Mouse (Mus musculus): ENCODE measurements around the gene Hexb. TPM values are rescaled to one million over a fixed set of nuclear protein-coding genes. Genes with fewer than 3 reads are reported as not detected.
"Not testable (repeated sequence)": the region's sequence is repeated elsewhere in the genome, so short reads cannot be mapped to it uniquely, and the experiment has no call there.

Hexb gene
- total RNA-seq, 2 experiments from 2014 or later = 12.8 to 13.0 TPM

DNA sequence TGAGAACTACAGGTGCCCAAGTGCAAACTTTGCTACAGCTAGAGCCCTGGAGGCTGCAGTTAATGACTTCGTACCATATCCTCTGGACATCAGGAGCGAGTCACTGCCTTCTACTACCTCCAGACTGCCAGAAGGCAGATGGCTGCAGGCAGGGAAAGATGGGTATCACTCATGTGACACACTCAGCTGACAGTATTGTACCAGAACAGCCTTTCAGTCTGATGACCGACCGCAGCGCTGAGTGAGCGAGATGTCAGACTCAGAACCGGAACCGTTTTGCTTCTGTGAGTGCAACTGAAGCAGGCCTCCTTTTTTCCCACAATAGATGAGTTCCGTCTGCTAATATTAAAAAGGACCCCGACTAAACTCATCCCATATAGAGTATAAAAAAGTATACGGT lies 5.5 kb downstream of the Hexb start:
- intact Hi-C loops (cut with DNase I; ENCODE audit: low total_unique reads) = no loop called here
- DNase-seq = no peak

DNA sequence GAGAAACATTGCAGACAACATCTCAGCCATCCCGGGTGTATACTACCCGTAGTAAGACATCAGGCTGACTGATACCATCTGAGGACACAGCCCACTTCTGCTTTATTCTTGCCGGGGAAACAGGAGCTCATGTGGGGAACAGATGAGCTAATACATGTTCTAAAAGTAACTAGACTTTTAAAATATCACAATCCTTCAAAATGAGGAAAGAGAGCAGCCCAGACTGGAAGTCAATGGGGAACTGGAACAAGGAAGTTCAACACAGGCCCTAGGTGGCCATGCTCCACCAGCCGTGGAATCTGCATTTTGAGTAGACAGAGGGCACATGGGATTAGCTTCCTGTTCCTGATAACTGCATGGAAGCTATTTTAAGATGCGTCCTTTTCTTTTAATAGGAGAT lies 10.5 kb downstream of the Hexb start:
- no peak for DNase-seq
- intact Hi-C loops (cut with DNase I; ENCODE audit: low total_unique reads) = no loop called here

DNA sequence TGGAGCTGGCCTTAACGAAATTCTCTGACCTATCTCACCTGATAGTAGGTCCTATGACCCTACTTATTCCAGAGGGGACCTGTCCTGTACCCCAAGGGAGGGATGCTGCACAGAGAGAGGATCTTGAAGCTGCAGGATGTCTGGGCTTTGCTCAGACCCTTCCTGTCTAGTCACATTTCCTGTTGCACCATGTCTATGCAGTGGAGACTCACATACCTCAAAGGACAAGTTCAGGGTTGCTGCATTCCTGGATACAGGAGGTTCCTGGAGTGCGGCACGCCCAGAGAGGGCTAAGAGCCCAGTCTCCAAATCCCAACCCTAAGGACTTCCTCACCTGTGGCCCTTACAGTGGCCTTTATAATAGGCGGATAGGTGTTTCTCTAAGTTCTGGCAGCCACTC lies 11.8 kb downstream of the Hexb start:
- intact Hi-C loops (cut with DNase I; ENCODE audit: low total_unique reads) = no loop called here
- DNase-seq = no peak

DNA sequence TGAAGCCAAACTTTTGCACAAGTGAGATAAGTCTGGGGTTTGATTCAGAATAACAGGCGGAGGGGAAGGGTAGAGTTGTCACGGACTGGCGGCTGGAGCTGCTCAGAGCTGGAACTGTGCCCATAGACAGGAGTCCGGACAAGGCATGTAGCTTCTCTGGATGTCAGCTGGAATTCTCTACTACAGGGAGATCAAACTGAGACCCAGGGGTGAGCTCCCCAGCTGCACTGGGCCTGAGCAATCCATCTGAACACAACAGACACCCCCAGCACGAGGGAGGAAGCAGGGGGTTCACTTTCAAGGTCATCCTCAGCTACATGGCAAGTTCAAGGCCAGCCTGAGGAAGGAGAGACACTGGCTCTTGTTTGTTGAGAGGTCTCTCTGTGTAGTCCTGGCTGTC lies 13.5 kb downstream of the Hexb start:
- DNase-seq = no peak

DNA sequence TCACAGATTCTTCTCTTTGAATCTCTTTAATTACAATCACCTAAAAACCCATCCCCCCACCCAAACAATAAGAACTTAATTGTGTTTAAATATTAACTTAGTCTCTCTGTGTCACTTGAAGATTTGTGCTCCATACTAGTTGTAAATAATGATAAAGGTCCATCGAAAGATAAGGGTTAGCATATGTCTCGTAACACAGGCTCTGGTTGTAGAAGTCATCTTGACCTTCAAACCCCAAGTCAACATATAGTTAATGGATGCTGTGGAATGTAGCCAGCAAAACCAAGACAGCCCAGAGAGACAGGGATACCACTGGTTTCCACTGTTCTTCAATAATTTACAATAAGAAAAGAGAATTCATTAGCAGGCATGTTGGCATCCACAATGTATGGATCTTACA lies 14.0 kb downstream of the Hexb start:
- no peak for DNase-seq
- intact Hi-C loops (cut with DNase I; ENCODE audit: low total_unique reads) = no loop called here

More for the DNA sequence above, 13.5 kb downstream of the Hexb start:
- intact Hi-C loops (cut with DNase I; ENCODE audit: low total_unique reads) = no loop called here

DNA sequence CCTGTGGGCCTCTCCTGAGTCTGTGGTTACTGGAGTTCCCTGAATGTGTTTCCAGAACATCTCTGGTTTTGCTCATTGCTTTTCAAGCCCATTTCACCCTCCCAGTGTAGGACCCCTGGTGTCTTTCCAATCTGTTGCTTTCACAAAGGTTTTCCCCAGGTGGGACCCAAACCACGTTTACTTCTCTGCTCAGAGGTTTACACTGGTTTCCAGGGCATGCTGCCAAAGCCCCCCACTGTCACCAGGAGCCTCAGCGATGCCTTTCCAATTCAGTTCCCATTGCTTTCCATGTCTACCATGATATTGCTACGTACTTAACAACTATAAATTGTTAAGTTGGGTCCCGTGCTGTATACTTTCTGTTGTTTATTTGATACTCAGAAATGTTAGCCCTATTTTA lies 15.3 kb downstream of the Hexb start:
- no peak for DNase-seq
- intact Hi-C loops (cut with DNase I; ENCODE audit: low total_unique reads) = no loop called here

DNA sequence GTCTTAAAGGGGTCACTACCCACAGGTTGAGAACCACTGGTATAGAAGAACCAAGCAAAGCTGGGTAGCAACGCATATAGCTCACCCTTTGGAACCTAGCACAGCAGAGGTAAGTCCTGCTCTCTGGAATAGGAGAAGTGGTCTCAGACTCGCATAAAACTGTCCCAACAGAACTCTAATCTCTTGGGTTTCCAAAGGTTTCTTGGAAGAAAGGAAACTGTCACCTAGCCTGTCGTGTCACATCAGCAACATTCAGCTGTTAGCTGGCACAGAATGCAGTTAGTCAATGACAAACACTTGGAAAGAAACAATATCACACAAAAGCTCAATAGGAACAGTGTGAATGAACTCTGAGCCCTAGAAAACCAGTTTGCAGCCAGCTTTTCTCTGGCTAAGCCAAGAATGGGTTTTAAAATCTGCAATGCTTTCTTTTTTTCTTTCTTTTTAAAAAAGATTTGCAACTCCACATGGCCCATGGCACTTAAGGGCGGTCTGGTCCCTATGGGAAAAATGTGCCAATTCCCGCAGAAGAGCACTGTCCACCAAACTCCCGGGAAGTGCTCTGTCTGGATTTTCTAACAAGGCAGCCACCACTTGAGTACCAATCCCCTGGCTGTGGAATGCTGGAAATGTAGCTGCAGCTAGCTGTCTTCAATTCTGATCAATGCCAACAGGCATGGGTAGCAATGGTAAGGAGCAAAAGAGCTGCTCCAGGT lies 17.9 kb downstream of the Hexb start:
- intact Hi-C loops (cut with DNase I; ENCODE audit: low total_unique reads) = no loop called here
- no peak for DNase-seq

DNA sequence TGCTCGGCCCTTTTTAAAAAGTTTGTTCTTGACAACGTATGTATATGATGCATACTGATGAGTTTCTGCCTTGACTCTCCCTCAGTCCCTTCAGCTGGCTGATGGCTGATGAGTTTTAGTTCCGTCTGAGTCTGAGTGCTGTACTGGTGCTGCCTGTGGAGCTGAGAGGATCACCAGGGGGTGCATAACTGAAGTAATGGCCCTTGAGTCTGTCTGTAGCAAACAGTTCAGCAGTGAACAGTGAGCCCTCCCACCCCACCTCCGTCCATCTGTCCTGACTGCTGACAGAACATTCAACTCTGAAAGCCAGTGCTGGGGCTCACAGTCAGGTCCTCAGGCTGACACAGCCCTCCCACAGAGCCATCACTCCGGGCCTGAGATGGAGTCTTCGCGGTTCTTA lies 19.2 kb downstream of the Hexb start:
- intact Hi-C loops (cut with DNase I; ENCODE audit: low total_unique reads) = no loop called here
- DNase-seq = no peak

DNA sequence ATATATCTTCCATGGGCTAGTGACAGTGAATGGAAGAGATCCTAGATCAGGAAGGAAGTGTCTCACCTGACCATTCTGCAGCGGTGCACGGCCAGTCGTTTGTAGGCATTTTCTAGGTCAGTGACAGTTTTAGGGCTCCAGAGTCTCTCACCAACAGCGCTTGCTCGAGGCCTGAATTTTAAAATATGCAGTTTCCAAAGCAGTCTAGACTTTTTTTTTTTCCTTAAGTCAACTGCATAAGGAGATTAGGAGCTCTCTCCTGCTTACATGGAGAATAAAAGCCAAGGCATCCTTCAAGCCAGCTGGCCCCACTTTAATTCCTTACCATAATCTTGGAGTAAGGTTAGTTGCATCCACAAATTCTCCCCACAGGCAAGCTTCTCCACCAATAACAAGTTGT lies 21.4 kb downstream of the Hexb start:
- intact Hi-C loops (cut with DNase I; ENCODE audit: low total_unique reads) = no loop called here
- DNase-seq = no peak

DNA sequence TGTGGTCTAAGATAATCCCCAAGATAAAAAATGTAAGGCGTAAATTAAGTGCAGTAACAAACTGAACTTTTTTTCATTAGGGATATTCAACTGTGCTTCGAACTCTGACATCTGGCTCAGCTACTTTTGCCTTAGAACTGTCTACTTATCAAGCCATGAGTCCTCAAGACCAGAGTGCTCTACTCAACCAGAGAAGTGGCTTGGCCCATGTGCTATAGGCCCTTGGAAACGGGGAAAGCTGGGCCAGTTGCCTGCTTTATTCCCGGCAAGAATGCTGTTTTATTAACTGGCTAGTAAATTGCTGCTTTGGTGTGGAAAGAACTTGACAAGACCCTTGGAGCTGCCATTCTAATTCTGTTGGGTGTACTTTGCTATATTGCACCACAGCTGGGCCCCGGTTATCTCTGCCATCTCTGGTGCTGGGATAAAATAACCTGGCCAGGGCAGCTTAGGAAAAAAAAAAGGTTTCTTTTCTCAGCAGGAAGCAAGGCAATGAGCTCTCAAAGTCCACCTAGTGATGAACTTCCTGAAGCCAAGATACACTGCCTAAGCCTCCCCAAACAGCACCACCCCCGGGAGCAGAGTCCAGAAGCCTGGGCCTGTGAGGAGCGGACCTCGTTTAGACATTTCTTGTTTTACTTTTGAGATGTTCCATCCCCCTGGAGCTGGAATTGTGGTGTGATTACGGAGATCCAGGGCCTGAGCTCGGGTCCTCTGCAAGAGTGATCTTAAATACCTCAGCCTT lies 22.5 kb downstream of the Hexb start:
- intact Hi-C loops (cut with DNase I; ENCODE audit: low total_unique reads) = no loop called here
- DNase-seq = no peak

DNA sequence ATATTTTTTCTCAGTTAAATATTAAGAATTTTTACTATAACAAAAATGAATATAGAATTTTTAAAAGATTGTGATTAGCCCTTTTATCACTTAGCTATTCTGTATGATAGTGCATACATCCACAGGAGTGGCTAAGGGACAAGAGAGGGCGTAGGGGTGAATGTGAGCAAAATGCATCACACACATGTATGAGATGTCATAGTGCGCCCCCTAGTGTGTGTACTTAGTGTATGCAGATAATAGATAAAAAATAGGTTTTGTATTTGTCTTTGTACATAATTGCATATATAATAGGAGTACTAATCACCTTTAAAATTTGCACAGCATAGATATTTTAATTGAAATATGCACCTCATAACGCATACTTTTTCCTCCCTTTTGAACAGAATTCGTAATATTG lies 52.3 kb downstream of the Hexb start:
- intact Hi-C loops (cut with DNase I; ENCODE audit: low total_unique reads) = no loop called here
- peak; percentile 13 for DNase-seq

DNA sequence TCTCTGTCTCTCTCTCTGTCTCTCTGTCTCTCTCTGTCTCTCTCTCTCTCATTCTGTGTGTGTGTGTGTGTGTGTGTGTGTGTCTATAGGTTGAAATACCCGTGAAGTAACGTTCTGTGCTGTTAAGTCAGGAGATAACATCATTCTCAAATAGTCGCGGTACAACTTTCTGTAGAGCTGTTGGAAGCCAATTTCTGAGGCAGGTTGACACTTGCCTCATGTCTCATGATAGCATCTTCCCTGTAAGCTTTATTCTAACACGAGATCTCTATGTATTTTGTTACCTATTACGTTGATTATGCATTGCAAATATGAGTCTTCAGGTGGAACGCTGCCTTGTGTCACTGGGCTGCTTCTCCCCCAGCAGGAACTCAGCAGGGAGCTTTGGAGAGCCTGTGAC lies 55.8 kb downstream of the Hexb start:
- no peak for DNase-seq
- intact Hi-C loops (cut with DNase I; ENCODE audit: low total_unique reads) = no loop called here

DNA sequence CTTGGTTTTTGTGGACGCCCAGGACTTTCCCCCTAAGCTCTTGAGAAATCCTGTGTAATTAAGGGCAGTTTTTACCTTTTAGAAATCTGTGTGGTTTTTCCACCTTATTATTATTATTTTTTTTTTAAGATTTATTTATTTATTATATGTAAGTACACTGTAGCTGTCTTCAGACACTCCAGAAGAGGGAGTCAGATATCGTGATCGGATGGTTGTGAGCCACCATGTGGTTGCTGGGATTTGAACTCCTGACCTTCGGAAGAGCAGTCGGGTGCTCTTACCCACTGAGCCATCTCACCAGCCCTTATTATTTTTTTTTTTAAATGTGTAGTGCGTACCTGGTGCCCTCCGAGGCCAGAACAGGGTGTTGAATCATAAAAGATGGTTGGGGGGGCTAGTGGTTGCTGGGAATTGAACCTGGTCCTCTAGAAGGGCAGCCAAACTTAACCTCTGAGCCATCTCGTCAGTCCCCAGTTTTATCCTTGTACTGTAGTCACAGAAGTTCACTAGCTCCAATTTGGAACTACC lies 59.7 kb downstream of the Hexb start:
- DNase-seq; intact Hi-C loops (cut with DNase I; ENCODE audit: low total_unique reads): not testable (repeated sequence)

DNA sequence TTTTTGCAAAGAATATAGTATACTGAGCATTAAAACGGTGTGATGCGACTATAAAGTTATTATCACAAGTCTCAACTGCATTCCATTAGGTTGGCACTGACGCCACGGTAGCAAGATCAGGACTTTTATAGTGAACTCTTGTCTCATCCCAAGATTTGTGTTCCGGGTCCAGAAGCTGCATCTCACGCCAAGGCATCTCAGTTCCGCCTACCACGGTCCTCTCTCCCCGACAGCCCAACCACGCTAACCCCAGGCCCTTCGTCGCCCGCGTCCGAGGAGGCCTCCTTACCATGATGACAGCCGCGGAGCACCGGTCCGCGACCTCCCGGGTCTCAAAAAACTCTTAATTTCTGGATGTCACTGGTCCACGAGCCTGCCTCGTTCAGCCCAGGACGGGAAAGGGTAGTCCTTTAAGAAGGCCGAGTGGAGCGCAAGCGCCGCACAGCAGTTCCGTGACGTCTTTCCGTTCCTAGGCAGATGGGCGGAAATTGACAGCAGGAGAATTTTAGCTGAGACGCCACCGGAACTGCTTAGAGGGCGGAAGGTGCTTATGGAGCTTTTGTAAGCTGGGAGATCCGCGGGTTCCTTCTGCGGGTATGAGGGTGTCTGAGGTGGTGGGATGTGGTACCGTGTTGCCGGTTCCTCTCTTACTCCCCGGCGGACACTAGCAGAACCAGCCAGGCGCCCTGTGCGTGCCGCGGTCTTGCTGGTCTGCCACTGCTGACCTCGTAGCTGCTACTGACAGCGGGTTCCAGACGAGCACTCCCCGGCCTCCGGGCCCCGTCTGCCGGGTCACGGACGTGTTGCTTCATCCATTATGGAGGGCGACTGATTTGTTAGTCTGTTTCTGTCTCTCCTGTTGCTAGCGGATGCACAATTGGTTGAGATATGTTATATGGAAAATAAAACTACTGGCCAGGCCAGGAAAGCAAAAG lies 60.4 kb downstream of the Hexb start, which contains the start of the genes Gfm2 and Nsa2:
Gfm2 (plus strand) TSS at position 472 of the 935 bp plus-strand sequence.
Nsa2 (minus strand) TSS at position 472 of the 935 bp plus-strand sequence.
- intact Hi-C loops (cut with DNase I; ENCODE audit: low total_unique reads) = no loop called here

DNA sequence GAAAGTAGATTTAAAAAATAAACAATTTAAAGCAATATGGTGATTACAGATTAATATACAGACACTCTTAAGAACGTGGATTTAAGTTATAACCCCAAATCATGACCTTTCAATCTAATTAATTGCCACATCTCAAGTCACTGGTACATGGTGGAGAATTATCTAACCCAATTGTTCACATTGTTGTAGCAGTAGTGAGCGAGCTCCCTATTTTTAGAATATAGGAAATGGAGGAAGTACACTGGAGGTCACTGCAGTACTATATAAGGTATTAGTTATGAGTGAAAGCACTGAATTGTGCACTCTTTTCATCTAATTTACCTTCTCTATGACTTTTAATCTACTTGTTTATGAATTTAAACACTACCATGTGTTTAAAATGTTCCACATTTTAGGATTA lies 67.7 kb downstream of the Hexb start:
- DNase-seq; intact Hi-C loops (cut with DNase I; ENCODE audit: low total_unique reads): not testable (repeated sequence)

More for the DNA sequence above, 60.4 kb downstream of the Hexb start, which contains the start of the genes Gfm2 and Nsa2:
- peak; percentile 86 for DNase-seq

DNA sequence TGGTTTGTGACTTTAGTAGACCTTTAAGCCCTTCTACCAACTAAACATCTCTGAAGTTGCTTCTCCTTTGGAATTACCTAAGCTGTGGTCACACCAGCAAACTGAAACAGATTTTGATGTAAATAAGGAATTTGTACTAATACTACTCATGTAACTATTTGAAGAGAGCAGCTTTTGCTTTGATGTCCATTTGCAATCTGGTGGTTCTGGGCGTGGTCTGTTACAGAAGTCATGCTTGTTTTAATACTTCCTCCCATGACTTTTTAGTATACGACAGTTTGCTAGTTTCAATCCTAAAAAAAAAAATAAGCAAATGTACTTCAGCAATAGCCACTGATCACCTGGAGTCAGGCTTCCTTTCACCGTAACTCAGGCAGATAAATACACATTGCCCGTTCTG lies 68.5 kb downstream of the Hexb start:
- intact Hi-C loops (cut with DNase I; ENCODE audit: low total_unique reads); DNase-seq: not testable (repeated sequence)

Measured in gastrocnemius, postnatal 14 days (tissue).